Mouse (Mus musculus) forebrain, postnatal 0 days (tissue): ENCODE results near the gene Hoxa5. TPM values are rescaled to one million over a fixed set of nuclear protein-coding genes. Genes with fewer than 3 reads are reported as not detected.

Source experiments
- ATAC-seq: fragments of 200-750 bp; cut with Nextera tagmentation; 2 replicates; pipeline ENCODE4 v1.8.0; 2017; ENCODE audit warnings: mild to moderate bottlenecking, moderate library complexity
- DNase-seq: peaks from one replicate; pipeline ENCODE4 v3.0.0-alpha.2; 2015
- H3K27ac ChIP-seq: fragments of 300-500 bp; sonication (generic); 2 replicates; pipeline ENCODE4 v1.5.1; 2014; ENCODE audit warnings: low read depth, mild to moderate bottlenecking, antibody characterized with exemption, low read length, moderate library complexity, mixed read lengths
- H3K27me3 ChIP-seq: fragments of 300-500 bp; sonication (generic); 2 replicates; pipeline ENCODE4 v1.6.1; 2014; ENCODE audit warnings: mild to moderate bottlenecking, low read length, mixed read lengths; ENCODE audit not compliant: insufficient read depth
- H3K36me3 ChIP-seq: fragments of 300-500 bp; sonication (generic); 2 replicates; pipeline ENCODE4 v1.6.1; 2014; ENCODE audit warnings: mild to moderate bottlenecking, moderate library complexity; ENCODE audit not compliant: insufficient read depth
- H3K4me1 ChIP-seq: fragments of 300-500 bp; sonication (generic); 2 replicates; pipeline ENCODE4 v1.6.1; 2014; ENCODE audit warnings: antibody characterized with exemption; ENCODE audit not compliant: insufficient read depth
- H3K4me2 ChIP-seq: fragments of 300-500 bp; sonication (generic); 2 replicates; pipeline ENCODE4 v1.6.1; 2014; ENCODE audit warnings: low read depth, mild to moderate bottlenecking, moderate library complexity
- H3K4me3 ChIP-seq: fragments of 300-500 bp; sonication (generic); 2 replicates; pipeline ENCODE4 v1.5.1; 2014; ENCODE audit warnings: low read depth, low read length, mixed read lengths
- H3K9ac ChIP-seq: fragments of 300-500 bp; sonication (generic); 2 replicates; pipeline ENCODE4 v1.6.1; 2014; ENCODE audit warnings: mild to moderate bottlenecking
- H3K9me3 ChIP-seq: fragments of 300-500 bp; sonication (generic); 2 replicates; pipeline ENCODE4 v1.6.1; 2016; ENCODE audit warnings: low read length
- CTCF ChIP-seq: sonication (generic); IDR thresholded peaks from 2 replicates; pipeline ENCODE4 v1.5.1; 2016; ENCODE audit warnings: antibody characterized with exemption, control low read depth, low read depth
- WGBS: fragments of 180-500 bp; shearing (Covaris S2); extraction: QIAGEN DNeasy Blood & Tissue Kit; methylation state at CpG from one replicate; pipeline ENCODE4 v1.1.7; 2014; 5-methylcytosine and 5-hydroxymethylcytosine counted together
- polyA plus RNA-seq: library from polyadenylated mRNA; unstranded; fragments of >200 nt; fragmentation: Nextera tagmentation; extraction: Ambion mirVana; gene quantifications from 2 replicates; pipeline ENCODE4 v1.2.1, GENCODE M21; 2015
- total RNA-seq: library from RNA; depleted of rRNA; stranded (reverse); fragments of >200 nt; gene quantifications from 2 replicates; pipeline ENCODE4 v1.2.3, GENCODE M21; 2014

The Hoxa5 gene
- total and polyA plus RNA-seq, 2 experiments from 2014 or later = not detected

- 2% methylated on average over 61 of the region's 68 CpGs for WGBS
- Histone ChIP-seq H3K9me3 (no peaks in the 10 kb centered on the region), H3K4me3 (no peak overlapping the region), H3K9ac (no peak overlapping the region), H3K4me2 (no peak overlapping the region), H3K27ac (no peak overlapping the region), H3K4me1 (no peaks in the 10 kb centered on the region), H3K36me3 (no peaks in the 10 kb centered on the region), H3K27me3 (peaks cover 96% of the 10 kb centered on the region)
- ATAC-seq (no peak), DNase-seq (no peak)
- no peak for TF ChIP-seq CTCF
Measured at GRCm38 (mm10) chr6:52234428-52235140, 30.2 kb upstream of the Hoxa5 start.

- H3K4me3 ChIP-seq = no peak overlapping the region
- no peaks in the 10 kb centered on the region for H3K36me3 ChIP-seq
- H3K4me1 ChIP-seq = no peaks in the 10 kb centered on the region
- ATAC-seq (no peak), DNase-seq (no peak)
- H3K27ac ChIP-seq = no peak overlapping the region
- H3K9me3 ChIP-seq = no peaks in the 10 kb centered on the region
- H3K9ac ChIP-seq = no peak overlapping the region
- H3K4me2 ChIP-seq = no peak overlapping the region
- WGBS = 3% methylated on average over 69 of the region's 70 CpGs
- TF ChIP-seq CTCF = no peak
- H3K27me3 ChIP-seq = peaks cover 96% of the 10 kb centered on the region
Measured at GRCm38 (mm10) chr6:52233546-52234427, 29.4 kb upstream of the Hoxa5 start.

- no peak for TF ChIP-seq CTCF
- Histone ChIP-seq H3K36me3 (no peaks in the 10 kb centered on the region), H3K9me3 (no peaks in the 10 kb centered on the region), H3K27me3 (peaks cover 95% of the 10 kb centered on the region), H3K9ac (no peak overlapping the region), H3K4me3 (no peak overlapping the region), H3K4me1 (no peaks in the 10 kb centered on the region), H3K4me2 (no peak overlapping the region), H3K27ac (no peak overlapping the region)
- ATAC-seq (no peak), DNase-seq (no peak)
- 3% methylated on average over 23 of the region's 23 CpGs for WGBS
Measured at GRCm38 (mm10) chr6:52232984-52233545, 28.7 kb upstream of the Hoxa5 start.

GRCm38 (mm10) chr6:52232568-52232965 lies 28.2 kb upstream of the Hoxa5 start:
- no peaks in the 10 kb centered on the region for H3K36me3 ChIP-seq
- WGBS = 2% methylated on average over 18 of the region's 18 CpGs
- TF ChIP-seq CTCF = no peak

GRCm38 (mm10) chr6:52231885-52232567 lies 27.6 kb upstream of the Hoxa5 start:
- WGBS = 2% methylated on average over 18 of the region's 18 CpGs
- Histone ChIP-seq H3K27me3 (peaks cover 94% of the 10 kb centered on the region), H3K36me3 (no peaks in the 10 kb centered on the region), H3K4me3 (no peak overlapping the region), H3K9me3 (no peaks in the 10 kb centered on the region), H3K4me2 (no peak overlapping the region), H3K4me1 (no peaks in the 10 kb centered on the region), H3K27ac (no peak overlapping the region), H3K9ac (no peak overlapping the region)
- DNase-seq = no peak
- no peak for ATAC-seq
- TF ChIP-seq CTCF = no peak

More at GRCm38 (mm10) chr6:52232568-52232965, 28.2 kb upstream of the Hoxa5 start:
- H3K4me2 ChIP-seq = no peak overlapping the region
- H3K27ac ChIP-seq = no peak overlapping the region
- no peaks in the 10 kb centered on the region for H3K4me1 ChIP-seq
- no peak for ATAC-seq
- DNase-seq = no peak
- H3K9me3 ChIP-seq = no peaks in the 10 kb centered on the region
- H3K4me3 ChIP-seq = no peak overlapping the region
- no peak overlapping the region for H3K9ac ChIP-seq
- peaks cover 94% of the 10 kb centered on the region for H3K27me3 ChIP-seq

- H3K27me3 ChIP-seq = peaks cover 94% of the 10 kb centered on the region
- ATAC-seq (no peak), DNase-seq (no peak)
- H3K9me3 ChIP-seq = no peaks in the 10 kb centered on the region
- WGBS = 2% methylated on average over 30 of the region's 36 CpGs
- H3K9ac ChIP-seq = no peak within 1 kb of the TSS
- no peak for TF ChIP-seq CTCF
- no peak within 1 kb of the TSS for H3K4me3 ChIP-seq
- H3K27ac ChIP-seq = no peak within 1 kb of the TSS
- no peaks in the 10 kb centered on the region for H3K36me3 ChIP-seq
- H3K4me2 ChIP-seq = no peak within 1 kb of the TSS
- no peaks in the 10 kb centered on the region for H3K4me1 ChIP-seq
Measured at GRCm38 (mm10) chr6:52230516-52231165, 26.3 kb upstream of the Hoxa5 start, which contains the start of gene Hoxa9. Hoxa9 (minus strand) TSS chr6:52231089.
